Mouse (Mus musculus) gastrocnemius, postnatal 25 days (tissue): Measurements from ENCODE around the gene Psg17. TPM values are rescaled to one million over a fixed set of nuclear protein-coding genes. Genes with fewer than 3 reads are reported as not detected.
"Not testable (repeated sequence)": the region's sequence is repeated elsewhere in the genome, so short reads cannot be mapped to it uniquely, and the experiment has no call there.

Experiments used
- DNase-seq: peaks from one replicate; pipeline ENCODE4 v3.0.0; 2022
- long read RNA-seq, 2 experiments: library from polyadenylated mRNA; stranded (forward); transcript quantifications; one replicate each; pipeline ENCODE4 v2.0.0; 2021
- total RNA-seq, 2 experiments: library from RNA; stranded (reverse); gene quantifications; 1 replicate in 1 of 2; 2 replicates in 1 of 2; pipeline ENCODE4 v1.2.3; 2021

The Psg17 gene
- not detected for total RNA-seq
- long read RNA-seq, experiment 1 = 0 reads
- long read RNA-seq, experiment 2 = 0 reads

DNA sequence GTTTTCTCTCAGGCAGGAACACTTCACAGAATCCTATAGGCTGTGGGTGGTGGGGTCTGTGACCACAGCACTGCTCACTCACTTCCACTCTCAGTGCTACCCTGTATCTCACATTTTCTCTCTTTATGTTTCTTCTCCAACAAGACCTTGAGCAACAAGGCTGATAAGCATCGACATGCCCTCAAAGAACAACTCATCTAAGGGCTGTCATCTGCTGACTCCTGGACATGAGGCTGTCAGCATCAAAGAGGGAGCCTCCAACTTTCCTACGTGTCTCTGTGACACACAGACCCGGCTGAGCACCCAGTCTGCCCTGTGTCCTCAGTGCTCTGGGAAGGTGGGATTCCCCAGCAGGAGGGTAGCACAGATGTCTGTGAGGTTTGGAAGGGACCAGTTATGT is at the start of gene Psg17:
TSS of gene Psg17 (minus strand) at position 101 of the 400 bp plus-strand sequence.
- DNase-seq = no peak

- DNase-seq = not testable (repeated sequence)
Measured at GRCm38 (mm10) chr7:18871031-18871430, 49.6 kb upstream of the Psg17 start, which contains the start of gene Pglyrp1. Gene Pglyrp1, plus strand, starts transcription at chr7:18871331.

DNA sequence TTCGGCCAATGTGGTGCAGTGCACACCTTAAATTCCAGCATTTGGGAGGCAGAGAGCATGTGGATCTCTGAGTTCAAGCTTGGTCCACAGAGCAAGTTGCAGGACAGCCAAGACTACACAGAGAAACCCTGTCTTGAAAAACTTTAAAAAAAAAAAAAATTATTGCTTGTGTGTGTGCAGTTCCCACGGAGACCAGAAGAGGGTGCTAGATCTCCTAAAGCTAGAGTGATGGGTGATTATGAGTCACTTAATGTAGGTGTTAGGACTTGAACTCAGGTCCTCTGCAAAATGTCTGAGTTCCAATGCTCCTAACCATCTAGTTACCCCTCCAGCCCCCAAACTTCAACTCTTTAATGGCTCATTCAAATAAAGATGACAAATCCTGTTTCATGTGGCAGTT is 47.1 kb upstream of the Psg17 start:
- no peak for DNase-seq

GRCm38 (mm10) chr7:18862801-18863200 is 41.4 kb upstream of the Psg17 start:
- no peak for DNase-seq

- peak; percentile 25 for DNase-seq
Measured at GRCm38 (mm10) chr7:18858310-18858916, 37.0 kb upstream of the Psg17 start.

DNA sequence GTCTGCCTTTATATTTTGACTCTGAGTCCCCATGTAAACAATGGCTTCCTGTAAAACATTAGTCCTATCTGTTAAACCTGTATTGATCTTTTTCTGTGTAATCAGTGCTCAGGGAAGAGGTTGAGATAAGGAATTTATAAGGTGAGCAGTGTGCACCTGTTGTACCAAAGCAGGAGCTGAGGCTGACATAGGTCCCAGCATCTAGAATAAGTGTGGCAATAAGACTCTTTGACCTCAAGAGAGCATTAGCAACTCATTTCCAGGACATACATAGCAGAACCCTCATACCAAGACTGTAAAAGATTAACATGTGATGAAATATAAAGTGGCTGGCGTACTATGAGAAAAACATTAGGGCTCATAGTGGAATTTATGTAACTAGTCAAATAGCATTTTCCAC is 27.0 kb upstream of the Psg17 start:
- no peak for DNase-seq

DNA sequence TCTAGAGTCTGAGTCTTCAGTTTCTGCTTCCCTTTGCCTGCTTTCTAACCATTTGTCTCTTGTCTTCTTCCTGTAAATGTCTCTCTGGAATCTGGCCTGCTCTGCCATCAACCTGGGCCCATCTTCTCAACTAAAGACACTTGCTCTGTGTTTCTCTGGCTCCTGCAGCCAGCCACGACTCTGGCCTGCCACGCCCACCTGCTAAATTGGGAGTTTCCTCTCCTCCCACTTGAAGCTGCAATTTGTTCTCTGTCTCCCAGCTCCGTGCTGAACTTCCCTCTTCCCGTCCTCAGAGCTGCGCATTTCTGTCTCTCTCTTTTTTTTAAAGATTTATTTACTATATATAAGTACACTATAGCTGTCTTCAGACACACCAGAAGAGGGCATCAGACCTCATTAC is 23.4 kb upstream of the Psg17 start:
- DNase-seq = no peak

- DNase-seq = no peak
Measured at GRCm38 (mm10) chr7:18841174-18841567, 19.8 kb upstream of the Psg17 start.

GRCm38 (mm10) chr7:18840386-18841173 is 19.2 kb upstream of the Psg17 start:
- peak; percentile 61 for DNase-seq

- no peak for DNase-seq
Measured at GRCm38 (mm10) chr7:18839865-18840264, 18.5 kb upstream of the Psg17 start, which contains the start of gene Mill2. Gene Mill2, plus strand, starts transcription at chr7:18839966.

DNA sequence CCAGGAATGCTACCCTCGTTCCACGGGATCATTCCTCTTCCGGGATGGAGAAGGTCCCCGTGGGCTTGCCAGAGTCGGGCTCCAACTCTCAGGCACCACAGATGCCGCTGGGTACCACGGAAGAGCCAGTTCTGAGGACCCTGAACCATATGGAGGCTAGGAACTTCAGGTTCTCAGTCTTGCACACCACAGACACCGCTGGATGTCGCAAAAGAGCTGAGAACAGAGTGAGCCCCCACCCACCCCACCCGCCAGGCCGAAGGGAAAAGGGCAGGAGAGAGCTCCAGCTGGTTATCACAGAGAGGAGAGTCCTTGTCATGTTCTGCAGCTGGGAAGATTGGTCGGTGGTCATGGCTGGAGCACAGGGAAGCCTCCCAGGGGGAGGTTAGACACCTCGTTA is 10.9 kb upstream of the Psg17 start:
- DNase-seq = no peak

GRCm38 (mm10) chr7:18829545-18829944 is 8.1 kb upstream of the Psg17 start:
- no peak for DNase-seq

DNA sequence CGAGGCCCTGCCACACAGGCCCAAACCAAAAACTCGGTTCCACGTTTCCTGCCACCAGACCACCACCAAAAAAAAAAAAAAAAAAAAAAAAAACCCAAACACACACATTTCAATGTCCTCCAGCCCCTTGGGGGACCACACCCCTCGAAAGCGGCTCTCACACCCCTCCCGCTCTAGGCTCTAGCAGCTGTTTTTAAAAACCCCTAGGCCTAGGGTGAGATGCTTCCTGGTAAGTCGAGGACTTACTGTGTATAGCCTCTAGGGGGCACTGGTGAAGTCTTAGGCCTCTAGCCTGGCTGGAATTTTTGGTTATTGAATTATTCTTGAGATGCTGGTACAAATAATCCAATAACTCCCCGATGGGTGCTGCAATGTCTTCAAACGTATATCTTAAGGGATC is 7.2 kb upstream of the Psg17 start:
- DNase-seq = no peak

DNA sequence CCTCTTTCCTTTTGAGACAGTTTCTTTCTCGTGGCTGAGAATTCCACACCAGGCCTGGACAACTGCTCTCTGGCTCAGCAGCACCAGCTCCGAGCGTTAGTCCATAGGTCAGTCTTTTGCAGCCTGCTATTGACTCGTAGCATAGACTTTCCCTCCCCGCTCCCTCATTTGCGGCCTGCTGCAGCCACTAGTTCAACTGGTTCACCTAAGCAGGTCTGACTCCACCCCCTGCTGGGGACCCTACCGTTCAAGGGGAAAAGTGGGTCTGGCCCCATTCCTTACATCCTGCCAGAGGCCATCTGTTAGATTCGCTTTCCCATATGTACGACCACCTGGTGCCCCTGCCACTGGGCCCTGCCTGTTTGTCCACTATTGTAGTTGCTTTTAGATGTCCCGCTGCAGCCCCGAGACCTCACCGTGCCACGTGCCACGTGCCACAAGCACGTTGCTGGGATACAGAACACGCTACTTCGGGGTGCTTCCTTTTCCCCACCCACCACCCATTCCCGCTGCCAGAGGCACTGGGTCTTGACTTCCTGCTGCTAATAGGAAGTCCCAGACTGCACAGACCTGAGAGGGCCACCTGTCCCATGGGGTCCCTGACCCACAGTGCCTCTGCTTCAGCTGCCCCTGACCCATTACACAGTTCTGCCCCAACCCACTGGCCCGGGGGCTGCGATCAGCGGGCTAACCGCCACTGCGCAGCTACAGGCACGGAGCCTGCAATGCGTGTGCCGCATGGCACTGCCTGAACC is 6.6 kb upstream of the Psg17 start:
- no peak for DNase-seq

DNA sequence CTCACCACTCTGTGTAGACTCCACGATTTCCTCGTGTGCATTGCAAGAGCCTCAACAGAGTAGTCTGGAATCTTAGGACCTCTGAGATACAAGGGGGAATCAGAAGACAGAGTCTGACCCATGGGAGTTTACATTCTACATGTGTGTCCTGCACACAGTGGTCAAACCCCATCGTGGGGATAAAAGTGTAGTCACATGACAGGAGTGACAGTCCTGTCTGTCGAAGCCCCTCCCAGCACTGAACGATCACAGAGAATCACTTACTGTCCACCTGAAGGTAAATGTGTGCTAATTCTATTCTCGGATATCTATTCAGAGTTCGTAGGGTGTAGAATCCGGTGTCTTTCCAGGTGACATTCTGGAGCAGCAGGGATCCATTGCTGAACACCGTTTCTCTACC is 3.1 kb downstream of the Psg17 start:
- no peak for DNase-seq

DNA sequence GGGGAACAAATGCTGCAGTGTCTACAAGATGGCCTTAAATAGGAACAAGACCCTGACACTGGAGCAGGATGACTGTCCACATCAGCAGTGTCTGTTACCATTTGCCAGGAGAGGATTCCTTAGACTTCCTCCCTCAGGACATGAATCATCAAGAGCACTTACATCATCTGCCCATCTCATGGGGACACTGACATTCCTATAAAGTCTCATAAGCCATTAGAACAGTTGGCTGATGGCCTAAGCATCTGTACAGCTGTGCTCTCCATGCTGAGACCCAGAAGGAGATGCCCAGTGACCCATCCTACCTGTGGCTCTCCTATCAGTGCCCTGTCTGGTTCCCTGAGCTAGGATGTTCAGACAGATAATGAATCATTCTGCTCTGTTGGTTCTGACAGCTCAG is 17.9 kb downstream of the Psg17 start:
- DNase-seq = no peak

- DNase-seq = no peak
Measured at GRCm38 (mm10) chr7:18799129-18799528, 22.3 kb downstream of the Psg17 start.

GRCm38 (mm10) chr7:18798420-18798819 is 23.0 kb downstream of the Psg17 start, which contains the start of gene Psg19:
Gene Psg19, minus strand, starts transcription at chr7:18798520.
- DNase-seq = no peak

DNA sequence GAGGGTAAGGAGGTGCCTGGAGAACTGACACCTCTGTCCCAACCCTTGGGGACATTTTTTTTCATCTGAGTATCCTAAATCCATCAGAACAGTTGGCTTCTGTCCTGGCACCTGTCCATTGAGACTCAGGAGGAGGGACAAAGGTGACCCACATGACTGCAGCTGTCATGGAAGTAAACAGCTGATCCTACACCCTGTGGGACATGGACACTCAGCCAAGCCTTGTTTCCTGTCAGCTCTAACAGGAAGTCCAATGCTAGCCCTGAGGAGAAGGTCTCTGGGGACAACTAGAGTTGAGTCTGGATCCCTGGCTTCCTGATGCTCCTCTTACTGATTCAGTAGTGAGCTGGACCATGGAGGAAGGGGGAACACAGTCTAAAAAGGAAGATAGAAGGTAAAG is 30.7 kb downstream of the Psg17 start:
- DNase-seq = not testable (repeated sequence)

DNA sequence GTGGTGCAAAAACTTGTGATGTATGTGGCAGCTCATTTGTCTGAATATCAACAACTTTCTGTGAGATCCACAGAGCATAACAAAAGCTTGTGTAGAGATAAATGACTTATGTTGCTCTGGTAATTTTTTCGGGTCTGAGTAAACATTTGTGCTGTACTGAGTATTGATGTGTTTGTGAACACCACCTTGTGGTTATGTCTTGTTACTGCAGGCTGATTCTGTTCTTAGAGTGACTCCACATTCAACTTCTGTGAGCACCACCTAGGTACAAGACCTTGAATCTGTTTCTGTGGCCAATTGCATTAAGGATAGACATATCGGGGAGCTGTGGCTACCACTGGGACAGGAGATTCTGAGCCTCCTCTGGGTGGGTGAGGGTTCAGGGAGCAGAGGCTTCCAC is 40.1 kb downstream of the Psg17 start:
- DNase-seq = not testable (repeated sequence)

GRCm38 (mm10) chr7:18779337-18779781 is 42.0 kb downstream of the Psg17 start:
- DNase-seq = no peak
